Mouse (Mus musculus): ENCODE data around the gene Zfp593. TPM values are rescaled to one million over a fixed set of nuclear protein-coding genes. Genes with fewer than 3 reads are reported as not detected.

Gene Zfp593
- total and polyA plus RNA-seq, 2 experiments from 2014 or later = 4.2 to 5.4 TPM

- TF ChIP-seq CTCF (IDR thresholded peaks at IDR 0.05; ENCODE audit: low read depth) = no peak
- TF ChIP-seq EP300 (IDR thresholded peaks at IDR 0.05; ENCODE audit: low read depth) = no peak
- ATAC-seq (ENCODE audit: insufficient read depth, low read depth) (no peak), DNase-seq (ENCODE audit: low spot score) (no peak)
- H3K9me3 ChIP-seq (replicated peaks; ENCODE audit: control insufficient read depth, low read length) = no peaks in the 10 kb centered on the region
- no peak overlapping the region for H3K9ac ChIP-seq (replicated peaks; ENCODE audit: low read depth, low read length)
- no peak overlapping the region for H3K4me3 ChIP-seq (ENCODE audit: low read depth, low read length)
- H3K4me2 ChIP-seq (ENCODE audit: low read depth, low read length) = no peak overlapping the region
- WGBS = 52% methylated on average over 4 of the region's 4 CpGs
- peaks cover 18% of the 10 kb centered on the region; the same call in 1 of the 2 replicates for H3K4me1 ChIP-seq (ENCODE audit: control insufficient read depth, insufficient read depth)
- no peaks in the 10 kb centered on the region for H3K36me3 ChIP-seq (replicated peaks; ENCODE audit: control insufficient read depth, insufficient read depth, low read length)
- no peak overlapping the region for H3K27ac ChIP-seq (ENCODE audit: low read depth)
- H3K27me3 ChIP-seq (ENCODE audit: control insufficient read depth, insufficient read depth, low read length) = peaks cover 24% of the 10 kb centered on the region
Measured at GRCm38 (mm10) chr4:134246256-134246655, 864 bp upstream of the Zfp593 start.

GRCm38 (mm10) chr4:134243516-134244250 lies 1.7 kb downstream of the Zfp593 start, which contains the start of gene E130218I03Rik:
E130218I03Rik (plus strand) TSS chr4:134243662.
- DNase-seq (ENCODE audit: low spot score) = peak; percentile 5
- no peak within 1 kb of the TSS for H3K4me3 ChIP-seq (ENCODE audit: low read depth, low read length)
- no peaks in the 10 kb centered on the region for H3K9me3 ChIP-seq (replicated peaks; ENCODE audit: control insufficient read depth, low read length)
- peaks cover 9% of the 10 kb centered on the region for H3K4me1 ChIP-seq (ENCODE audit: control insufficient read depth, insufficient read depth)
- no peak within 1 kb of the TSS for H3K9ac ChIP-seq (replicated peaks; ENCODE audit: low read depth, low read length)
- WGBS = 89% methylated on average over 16 of the region's 17 CpGs
- no peak within 1 kb of the TSS for H3K4me2 ChIP-seq (ENCODE audit: low read depth, low read length)
- no peak for ATAC-seq (ENCODE audit: insufficient read depth, low read depth)
- peaks cover 12% of the 10 kb centered on the region for H3K27me3 ChIP-seq (ENCODE audit: control insufficient read depth, insufficient read depth, low read length)
- H3K27ac ChIP-seq (ENCODE audit: low read depth) = no peak within 1 kb of the TSS
- no peaks in the 10 kb centered on the region for H3K36me3 ChIP-seq (replicated peaks; ENCODE audit: control insufficient read depth, insufficient read depth, low read length)
- TF ChIP-seq EP300 (IDR thresholded peaks at IDR 0.05; ENCODE audit: low read depth) (no peak), CTCF (IDR thresholded peaks at IDR 0.05; ENCODE audit: low read depth) (no peak)

GRCm38 (mm10) chr4:134238686-134239085 lies 6.7 kb downstream of the Zfp593 start:
- Histone ChIP-seq H3K4me3 (ENCODE audit: low read depth, low read length) (peak overlapping the region; percentile 41), H3K36me3 (replicated peaks; ENCODE audit: control insufficient read depth, insufficient read depth, low read length) (no peaks in the 10 kb centered on the region), H3K4me2 (ENCODE audit: low read depth, low read length) (peak overlapping the region; percentile 69), H3K27me3 (ENCODE audit: control insufficient read depth, insufficient read depth, low read length) (no peaks in the 10 kb centered on the region), H3K27ac (ENCODE audit: low read depth) (no peak overlapping the region), H3K9me3 (replicated peaks; ENCODE audit: control insufficient read depth, low read length) (no peaks in the 10 kb centered on the region), H3K9ac (replicated peaks; ENCODE audit: low read depth, low read length) (0 out of 2 replicates have a peak overlapping the region, but pooled peaks have one; percentile 28), H3K4me1 (ENCODE audit: control insufficient read depth, insufficient read depth) (peaks cover 16% of the 10 kb centered on the region)
- ATAC-seq (ENCODE audit: insufficient read depth, low read depth) = no peak
- TF ChIP-seq EP300 (IDR thresholded peaks at IDR 0.05; ENCODE audit: low read depth) = no peak
- TF ChIP-seq CTCF (IDR thresholded peaks at IDR 0.05; ENCODE audit: low read depth) = no peak
- 14% methylated on average over 10 of the region's 10 CpGs for WGBS
- no peak for DNase-seq (ENCODE audit: low spot score)

GRCm38 (mm10) chr4:134238279-134238651 lies 7.1 kb downstream of the Zfp593 start, which contains the start of gene Cnksr1:
Cnksr1 (minus strand) TSS chr4:134238399.
- peak; percentile 59 for ATAC-seq (ENCODE audit: insufficient read depth, low read depth)
- Histone ChIP-seq H3K9me3 (replicated peaks; ENCODE audit: control insufficient read depth, low read length) (no peaks in the 10 kb centered on the region), H3K27me3 (ENCODE audit: control insufficient read depth, insufficient read depth, low read length) (no peaks in the 10 kb centered on the region), H3K9ac (replicated peaks; ENCODE audit: low read depth, low read length) (peak within 1 kb of the TSS; percentile 28; the same call in 1 of the 2 replicates), H3K4me1 (ENCODE audit: control insufficient read depth, insufficient read depth) (peaks cover 16% of the 10 kb centered on the region), H3K4me2 (ENCODE audit: low read depth, low read length) (peak within 1 kb of the TSS; percentile 69), H3K4me3 (ENCODE audit: low read depth, low read length) (peak within 1 kb of the TSS; percentile 41), H3K36me3 (replicated peaks; ENCODE audit: control insufficient read depth, insufficient read depth, low read length) (no peaks in the 10 kb centered on the region), H3K27ac (ENCODE audit: low read depth) (no peak within 1 kb of the TSS; the same call in 1 of the 2 replicates)
- TF ChIP-seq CTCF (IDR thresholded peaks at IDR 0.05; ENCODE audit: low read depth) (no peak), EP300 (IDR thresholded peaks at IDR 0.05; ENCODE audit: low read depth) (no peak)
- peak; percentile 52 for DNase-seq (ENCODE audit: low spot score)
- 2% methylated on average over 18 of the region's 18 CpGs for WGBS

- Histone ChIP-seq H3K36me3 (replicated peaks; ENCODE audit: control insufficient read depth, insufficient read depth, low read length) (no peaks in the 10 kb centered on the region), H3K4me1 (ENCODE audit: control insufficient read depth, insufficient read depth) (peaks cover 16% of the 10 kb centered on the region), H3K9ac (replicated peaks; ENCODE audit: low read depth, low read length) (peak overlapping the region; percentile 28; the same call in 1 of the 2 replicates), H3K9me3 (replicated peaks; ENCODE audit: control insufficient read depth, low read length) (no peaks in the 10 kb centered on the region), H3K4me3 (ENCODE audit: low read depth, low read length) (peak overlapping the region; percentile 41), H3K27ac (ENCODE audit: low read depth) (no peak overlapping the region; the same call in 1 of the 2 replicates), H3K27me3 (ENCODE audit: control insufficient read depth, insufficient read depth, low read length) (no peaks in the 10 kb centered on the region), H3K4me2 (ENCODE audit: low read depth, low read length) (peak overlapping the region; percentile 69)
- DNase-seq (ENCODE audit: low spot score) = peak; percentile 10
- ATAC-seq (ENCODE audit: insufficient read depth, low read depth) = peak; percentile 76; the same call in 1 of the 2 replicates
- WGBS = 28% methylated on average over 19 of the region's 19 CpGs
- no peak for TF ChIP-seq EP300 (IDR thresholded peaks at IDR 0.05; ENCODE audit: low read depth)
- no peak for TF ChIP-seq CTCF (IDR thresholded peaks at IDR 0.05; ENCODE audit: low read depth)
Measured at GRCm38 (mm10) chr4:134237582-134238278, 7.7 kb downstream of the Zfp593 start.

All from heart, postnatal 0 days (tissue).